Mouse (Mus musculus): ENCODE measurements around the gene Ppp4r3a.

GRCm38 (mm10) chr12:101008648-101009047 is 74.9 kb downstream of the Ppp4r3a start:
- TF ChIP-seq CTCF (IDR thresholded peaks at IDR 0.05; ENCODE audit: control insufficient read depth, insufficient read depth, insufficient read length) (no peak), MAX (IDR thresholded peaks at IDR 0.05) (no peak), FOSL1 (IDR thresholded peaks at IDR 0.05; ENCODE audit: insufficient read depth, low read length, poor library complexity, severe bottlenecking) (no peak), USF1 (IDR thresholded peaks at IDR 0.05; ENCODE audit: low read depth) (no peak), MYOG (IDR thresholded peaks at IDR 0.05; ENCODE audit: control insufficient read depth, extremely low read depth, insufficient read length) (no peak), MYOD1 (IDR thresholded peaks at IDR 0.05; ENCODE audit: control insufficient read depth, insufficient read length, low read depth) (no peak)

Measured in C2C12 (cell line).